Mouse (Mus musculus) layer of hippocampus, postnatal 10 days (tissue): ENCODE results near the gene Acvr1. TPM values are rescaled to one million over a fixed set of nuclear protein-coding genes. Genes with fewer than 3 reads are reported as not detected.
A peak's percentile ranks its signal among the peaks of the same experiment; 100 is the strongest.

Source experiments
- DNase-seq, 2 experiments: peaks; one replicate each; pipeline ENCODE4 v3.0.0; 2021; ENCODE audit warnings: low spot score in 2 of 2
- total RNA-seq, 2 experiments: library from RNA; stranded (reverse); gene quantifications; 2 replicates each; pipeline ENCODE4 v1.2.3; 2021

Acvr1 gene
- total RNA-seq, 2 experiments from 2014 or later = 50.1 to 52.9 TPM

DNA sequence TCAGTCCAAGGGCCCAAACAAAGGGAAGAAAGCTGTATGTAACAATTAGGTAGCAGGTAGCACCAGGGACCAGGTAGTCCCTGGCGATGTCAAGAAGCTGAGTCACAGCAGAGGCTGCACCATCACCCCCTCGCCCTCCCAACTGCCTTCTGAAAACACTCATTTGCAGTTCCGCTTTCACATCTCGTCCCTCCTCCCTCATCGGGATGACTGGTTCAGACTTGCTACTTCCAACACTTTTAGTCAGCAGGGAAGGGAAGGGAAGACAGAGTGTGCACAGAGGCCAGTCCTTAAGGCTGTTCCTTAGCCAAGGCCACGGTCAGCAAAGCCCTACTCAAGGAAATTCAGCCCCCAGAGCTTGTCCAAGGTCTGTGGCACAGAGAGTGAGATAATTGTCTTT lies 86.2 kb downstream of the Acvr1 start:
- no peak for DNase-seq

DNA sequence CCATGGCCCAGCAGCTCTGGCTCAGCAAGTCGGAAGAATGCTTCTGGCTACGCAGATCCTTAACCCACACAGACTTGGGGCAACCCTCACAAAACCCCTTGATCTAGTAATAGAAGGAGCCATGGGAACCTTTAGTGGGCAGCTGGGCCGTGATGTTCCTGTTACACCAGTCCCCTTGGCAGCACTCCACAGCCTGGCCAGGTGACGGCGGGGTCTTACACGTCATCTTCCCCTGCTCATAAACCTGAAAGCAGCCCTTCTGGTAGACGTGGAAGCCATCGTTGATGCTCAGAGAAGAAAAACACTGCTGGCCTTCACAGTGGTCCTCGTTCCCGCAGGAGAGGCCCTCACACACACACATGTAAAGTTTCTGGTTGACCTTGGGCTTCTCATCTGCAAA lies 87.4 kb downstream of the Acvr1 start:
- no peak for DNase-seq

DNA sequence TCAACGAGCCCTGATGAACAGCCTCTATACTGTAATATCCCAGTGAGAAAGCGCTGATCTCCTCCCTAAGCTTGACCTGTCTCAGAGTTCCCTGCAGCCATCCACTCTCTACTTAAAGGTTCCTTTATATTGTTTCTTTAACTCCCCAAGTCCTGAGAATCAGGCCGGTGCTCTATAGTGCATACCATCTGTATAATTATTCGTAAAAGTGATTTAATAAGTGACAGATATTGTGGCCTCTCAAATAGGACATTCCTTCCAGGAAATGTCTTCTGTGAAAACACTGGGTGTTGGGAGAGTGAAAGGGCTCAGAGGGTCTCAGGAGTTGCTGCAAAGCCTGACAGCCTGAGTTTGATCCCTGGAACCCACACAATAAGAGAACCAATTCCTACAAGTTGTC lies 88.8 kb downstream of the Acvr1 start:
- no peak for DNase-seq

DNA sequence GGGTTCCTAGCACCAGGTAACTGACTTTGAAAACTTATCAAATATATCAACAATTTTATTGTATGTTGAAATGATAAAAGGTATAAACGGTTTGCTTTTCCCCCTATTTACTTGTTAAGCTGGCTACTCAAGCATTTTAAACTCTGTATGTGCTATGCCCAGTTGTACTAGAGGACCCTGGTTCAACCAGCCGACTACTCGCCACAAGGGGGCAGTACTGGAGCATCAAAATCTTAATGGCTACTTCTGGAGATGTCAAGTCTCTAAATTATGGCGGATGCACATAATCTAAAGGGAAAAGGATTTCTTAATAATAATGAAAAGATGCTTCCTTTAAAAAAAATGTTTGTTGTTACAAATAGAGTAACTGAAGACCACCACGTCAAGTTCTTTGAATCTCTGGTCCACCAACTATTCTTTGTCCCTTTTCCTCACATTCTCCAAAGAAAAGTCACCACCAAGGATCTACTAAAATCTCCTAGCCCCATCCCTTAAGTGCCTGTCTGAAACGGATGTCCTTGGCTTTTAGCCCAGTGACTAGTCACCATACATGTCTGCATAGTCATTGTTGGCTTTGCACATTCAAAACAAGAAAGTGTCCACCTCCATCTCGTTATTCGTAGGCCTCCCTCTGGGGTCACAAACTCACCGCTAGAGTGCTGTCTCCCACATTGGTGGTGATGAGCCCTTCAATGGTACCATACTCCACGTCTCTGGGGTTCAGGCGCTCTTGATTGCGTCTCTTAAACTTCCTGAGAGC lies 89.8 kb downstream of the Acvr1 start:
- DNase-seq = peak; percentile 88 to 89

DNA sequence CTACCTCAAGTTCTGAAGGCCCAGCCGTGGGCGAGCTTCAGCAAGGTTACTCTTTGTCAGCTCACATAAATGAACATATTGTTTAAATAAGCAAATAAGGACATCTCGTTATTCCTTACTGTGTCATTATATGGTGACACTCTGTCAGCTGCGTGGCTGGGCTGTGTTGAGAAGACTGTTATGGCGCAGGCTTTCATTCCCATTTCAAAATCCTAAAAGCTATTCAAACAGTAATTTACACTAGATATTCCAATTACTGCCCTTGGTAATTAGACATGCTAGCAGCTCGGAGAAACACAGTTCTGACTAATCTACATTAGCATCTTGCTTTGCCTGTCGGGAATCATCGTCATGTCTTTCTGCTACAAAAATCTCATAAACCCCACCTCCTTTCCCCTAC lies 91.4 kb downstream of the Acvr1 start:
- DNase-seq = no peak

DNA sequence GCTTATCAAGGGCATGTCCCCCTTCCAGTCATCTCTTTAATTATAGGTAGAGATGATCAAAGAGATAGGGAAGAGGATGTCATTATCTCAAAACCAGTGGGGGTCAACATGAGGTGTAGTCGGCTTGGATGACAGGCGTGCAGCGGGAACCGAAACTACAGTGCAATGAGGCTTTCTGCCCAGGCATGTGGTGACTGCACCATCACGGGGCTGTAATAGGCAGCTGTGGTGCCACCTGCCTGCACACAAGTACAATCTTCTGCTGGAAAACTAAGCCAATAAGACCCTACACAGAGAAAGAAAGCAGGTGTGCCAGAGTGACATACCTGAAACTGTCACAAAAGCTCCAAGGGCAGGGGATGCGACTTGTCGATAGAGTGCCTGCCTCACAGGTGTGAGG lies 96.7 kb downstream of the Acvr1 start:
- no peak for DNase-seq

DNA sequence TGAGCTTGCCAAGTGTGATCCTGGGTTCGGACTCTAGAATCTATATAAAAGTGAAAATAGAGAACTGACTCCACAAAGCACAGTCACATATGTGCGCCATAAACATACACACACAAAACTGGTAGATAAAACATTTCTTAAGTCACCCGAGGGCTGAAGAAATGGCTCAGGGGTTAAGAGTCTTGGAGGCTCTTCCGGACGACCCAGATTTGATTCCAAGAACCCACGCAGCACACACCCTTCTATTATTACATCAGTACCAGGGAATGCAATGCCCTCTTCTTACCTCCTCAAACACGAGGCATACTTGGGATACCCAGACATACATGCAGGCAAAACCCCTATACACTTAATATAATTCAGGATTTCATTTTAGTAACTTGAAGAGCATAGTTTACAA lies 97.1 kb downstream of the Acvr1 start, which contains the start of gene Gm17409:
TSS of gene Gm17409 (plus strand) at position 301 of the 400 bp plus-strand sequence.
- DNase-seq = no peak

DNA sequence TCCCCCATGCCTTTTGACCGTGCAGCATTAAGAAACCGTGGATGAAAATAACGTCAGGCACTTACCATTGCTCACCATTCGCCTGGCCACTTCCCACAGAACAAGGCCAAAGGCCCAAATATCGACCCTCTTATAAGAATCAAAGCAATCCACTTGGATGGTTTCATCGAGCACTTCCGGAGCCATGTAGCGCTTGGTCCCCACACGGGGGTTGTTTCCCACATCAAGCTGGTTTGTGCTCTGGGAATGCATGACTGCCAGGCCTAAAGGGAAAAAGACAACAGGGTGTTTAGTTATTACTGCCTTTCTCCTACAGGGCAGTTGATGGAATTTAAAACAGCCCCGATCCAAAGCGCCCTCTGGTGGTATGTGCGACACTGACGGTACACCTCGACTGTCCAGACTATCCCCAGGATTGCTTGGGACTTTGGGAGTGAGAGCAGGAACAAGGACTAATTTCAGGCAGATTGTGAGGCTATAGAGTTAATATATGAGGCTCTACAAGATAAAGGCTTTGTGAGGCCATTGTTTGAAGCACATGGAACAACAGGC lies 108.1 kb downstream of the Acvr1 start:
- peak; percentile 59 to 69 for DNase-seq

DNA sequence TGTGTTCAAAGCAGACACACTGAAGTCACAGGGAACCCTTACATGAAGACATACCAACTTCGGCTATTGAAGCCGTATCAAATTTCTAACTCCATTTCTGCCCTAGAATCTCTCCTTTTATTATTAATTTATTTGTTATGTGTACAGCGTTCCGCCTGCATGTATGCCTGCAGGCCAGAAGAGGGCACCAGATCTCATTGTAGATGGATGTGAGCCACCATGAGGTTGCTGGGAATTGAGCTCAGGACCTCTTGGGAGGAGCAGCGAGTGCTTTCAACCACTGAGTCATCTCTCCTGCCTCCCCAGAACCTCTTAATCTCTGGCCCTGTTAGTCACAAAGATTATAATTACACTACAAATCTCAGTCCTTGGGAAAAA lies 109.5 kb downstream of the Acvr1 start:
- DNase-seq = no peak

DNA sequence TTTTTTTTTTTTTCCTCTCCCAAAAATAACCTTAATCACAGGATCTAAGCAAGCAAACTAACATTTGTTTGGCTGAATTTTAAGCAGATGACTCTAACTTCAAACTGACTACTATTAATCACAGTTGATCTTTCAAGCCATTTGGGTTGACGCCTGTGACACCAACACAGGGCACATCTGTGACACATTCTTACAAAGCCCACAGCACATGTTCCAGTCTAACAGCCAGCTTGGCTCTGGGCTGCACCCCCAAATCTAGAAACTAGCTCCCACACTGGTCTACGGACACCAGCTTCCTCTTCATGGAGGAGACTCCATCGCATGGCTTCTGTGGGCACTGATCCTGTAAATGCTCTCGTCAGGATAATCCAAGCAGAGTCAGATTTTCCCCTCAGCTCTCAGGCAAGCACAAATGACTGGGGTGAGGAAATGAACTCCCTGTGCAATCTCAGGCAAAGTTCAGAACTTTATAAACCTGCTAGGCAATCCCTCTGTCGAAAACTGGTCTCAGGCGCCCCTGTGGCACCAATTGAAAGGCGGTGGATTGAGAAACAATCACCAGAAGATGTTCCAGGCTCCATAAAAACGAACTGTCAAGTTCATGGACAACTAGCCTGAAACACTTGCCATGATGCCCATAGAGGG lies 110.0 kb downstream of the Acvr1 start:
- DNase-seq = no peak

DNA sequence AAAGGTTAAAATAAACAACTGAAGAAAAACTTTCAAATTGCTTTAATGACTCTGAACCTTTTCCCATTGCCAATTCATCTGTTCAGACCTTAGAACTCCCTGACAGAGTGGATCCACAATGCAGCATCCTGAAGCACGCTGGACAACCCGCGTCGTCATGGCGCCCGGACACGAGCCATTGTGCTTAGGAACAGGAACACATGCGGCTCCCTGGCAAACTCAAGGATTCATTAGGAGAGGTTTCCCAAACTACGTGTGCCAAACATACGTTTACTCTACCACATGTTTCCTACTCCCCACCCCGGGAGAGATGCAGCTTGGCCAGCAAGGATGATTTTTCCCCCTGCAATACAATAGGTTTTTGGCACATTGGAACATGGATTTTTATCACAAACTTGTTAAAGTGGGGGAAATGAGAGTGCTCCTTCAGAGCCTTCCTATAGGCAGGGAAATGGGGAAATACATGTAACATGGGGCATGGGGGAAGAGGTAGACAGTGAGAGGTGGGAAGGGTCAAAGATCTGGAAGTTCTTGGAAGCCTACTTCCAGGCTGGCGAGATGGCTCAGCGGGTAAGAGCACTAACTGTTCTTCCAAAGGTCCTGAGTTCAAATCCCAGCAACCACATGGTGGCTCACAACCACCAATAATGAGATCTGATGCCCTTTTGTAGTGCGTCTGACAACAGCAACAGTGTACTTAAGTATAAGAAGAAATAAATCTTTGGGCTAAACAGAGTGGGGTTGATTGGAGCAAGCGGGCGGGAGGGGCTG lies 112.7 kb downstream of the Acvr1 start:
- no peak for DNase-seq

DNA sequence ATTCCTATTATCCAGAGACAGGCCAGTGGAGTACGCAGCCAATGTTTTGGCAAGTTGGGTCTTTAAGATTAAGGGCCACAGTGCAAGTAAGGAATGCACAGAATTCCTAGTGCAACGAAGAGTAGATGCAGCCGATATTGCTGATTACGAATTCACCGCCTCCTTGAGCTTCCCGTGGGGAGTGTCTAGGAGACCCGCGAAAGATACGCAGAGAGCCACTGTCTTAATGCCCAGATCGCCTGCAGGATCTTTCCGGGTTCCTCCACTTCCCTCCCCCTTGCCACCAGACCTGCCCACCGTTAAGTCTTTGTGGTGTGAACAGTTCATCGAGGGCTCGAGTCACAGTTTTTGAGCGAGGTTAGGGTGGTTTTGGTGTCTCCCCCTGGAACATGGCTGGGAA lies 120.0 kb downstream of the Acvr1 start:
- DNase-seq = no peak

DNA sequence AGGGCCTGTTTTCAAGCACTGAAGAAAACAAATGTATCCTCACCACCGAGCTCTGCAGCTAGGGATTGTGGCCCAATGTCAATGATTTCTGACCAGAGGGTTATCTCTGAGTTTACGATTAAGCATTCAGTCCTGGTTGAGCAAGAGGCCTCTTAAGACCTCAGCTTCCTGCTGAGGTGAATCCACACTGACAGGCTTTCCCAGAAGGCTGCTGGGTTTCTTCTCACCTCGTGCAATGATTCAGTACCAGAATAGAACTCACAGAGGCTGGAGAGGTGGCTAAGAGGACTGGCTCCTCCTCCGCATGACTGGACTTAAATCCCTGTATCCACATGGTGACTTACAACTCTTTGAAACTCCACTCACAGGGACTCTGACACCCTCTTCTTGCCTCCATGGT lies 123.8 kb downstream of the Acvr1 start:
- DNase-seq = peak in 1 of 2 experiments; percentile 5

DNA sequence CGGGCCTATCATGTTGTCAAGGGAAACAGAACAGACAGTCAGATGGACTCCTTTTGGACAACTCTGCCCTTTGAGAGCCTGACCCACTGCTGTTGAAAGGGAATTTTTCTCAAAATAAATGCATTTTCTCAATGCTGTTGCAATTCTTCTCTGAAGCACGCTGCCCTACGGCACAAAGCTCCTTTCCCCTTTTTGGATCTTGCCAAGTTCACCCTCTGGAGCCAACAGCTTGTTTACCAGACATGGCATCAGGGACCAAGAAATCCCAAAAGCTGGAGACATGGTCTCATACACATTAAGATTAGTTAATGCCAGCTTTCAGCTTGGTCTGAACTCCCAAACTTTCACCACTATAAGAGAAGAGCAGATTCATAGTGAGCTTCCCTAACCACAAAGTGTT lies 130.0 kb downstream of the Acvr1 start:
- DNase-seq = no peak

DNA sequence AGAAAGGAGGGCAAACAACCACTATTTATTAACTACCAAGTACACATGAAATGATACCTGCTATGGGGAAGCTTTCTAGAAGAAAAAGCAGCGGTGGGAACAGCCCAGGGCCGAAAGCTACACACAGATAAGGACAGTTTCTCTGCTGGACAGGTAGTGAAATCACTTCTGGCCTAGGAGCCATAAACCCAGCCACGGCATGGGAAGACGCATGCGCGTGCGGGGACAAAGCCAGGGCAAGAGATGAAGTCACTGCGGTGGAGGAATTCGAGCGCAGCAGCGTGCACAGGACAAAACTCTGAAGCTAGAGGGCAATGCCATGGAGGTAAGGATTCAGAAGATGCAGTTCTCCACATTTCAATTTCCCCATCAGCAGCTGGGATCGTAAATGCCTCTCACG lies 131.4 kb downstream of the Acvr1 start:
- no peak for DNase-seq

DNA sequence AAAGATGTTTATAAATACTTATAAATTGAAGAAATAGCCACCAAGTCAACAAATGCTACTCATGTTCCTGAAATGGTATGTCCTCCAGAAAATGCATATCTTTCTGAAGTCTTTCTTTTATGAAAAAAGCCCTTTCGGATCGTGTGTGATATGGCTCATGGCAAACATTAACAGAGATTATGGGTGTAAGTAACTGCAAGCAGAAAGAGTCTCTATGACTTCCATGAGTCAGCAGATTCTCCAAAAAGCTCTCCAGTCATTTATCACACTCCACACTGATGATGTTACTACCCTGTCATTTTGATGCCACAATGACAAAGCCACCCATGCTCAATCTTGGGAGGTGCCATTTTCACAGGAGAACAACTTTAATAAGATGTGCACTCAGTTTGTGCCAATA lies 132.5 kb downstream of the Acvr1 start:
- DNase-seq = no peak

DNA sequence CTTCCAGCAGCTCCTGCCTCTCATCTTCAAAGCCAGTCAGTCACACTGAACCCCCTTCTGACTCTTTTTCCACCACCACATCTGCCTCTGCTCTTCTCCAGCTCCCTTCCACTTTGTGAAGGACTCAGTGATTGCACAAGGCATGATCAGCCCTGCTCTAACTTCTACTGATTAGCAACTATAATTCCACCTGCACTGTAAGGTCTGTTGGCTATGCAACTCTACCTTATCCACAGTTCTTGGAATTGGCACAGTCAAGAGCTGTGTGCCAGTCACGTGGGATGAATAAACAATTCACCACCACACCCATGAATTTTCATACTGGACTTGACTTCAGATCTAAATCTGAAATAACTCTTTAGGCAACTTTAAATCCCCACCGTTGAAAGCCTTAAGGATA lies 133.6 kb downstream of the Acvr1 start:
- DNase-seq = no peak

DNA sequence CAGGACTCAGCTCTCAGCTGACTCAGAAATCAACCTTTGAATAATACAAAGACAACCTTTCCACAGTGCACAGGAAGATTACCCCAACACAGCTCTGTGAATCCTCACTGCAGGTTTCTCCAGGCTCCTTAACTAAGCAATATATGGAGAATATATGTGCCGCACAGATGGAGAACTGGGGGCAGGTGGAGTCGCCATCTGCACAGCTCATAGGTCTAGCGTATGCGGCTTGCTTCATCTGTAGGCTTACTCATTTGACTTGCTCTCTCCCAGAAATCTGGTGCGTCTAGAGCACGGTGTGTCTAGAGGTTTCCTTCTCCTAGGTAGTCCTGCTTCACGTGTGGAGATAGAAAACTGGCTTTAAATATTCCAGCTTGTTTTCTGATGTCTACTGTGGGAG lies 134.7 kb downstream of the Acvr1 start:
- DNase-seq = no peak

DNA sequence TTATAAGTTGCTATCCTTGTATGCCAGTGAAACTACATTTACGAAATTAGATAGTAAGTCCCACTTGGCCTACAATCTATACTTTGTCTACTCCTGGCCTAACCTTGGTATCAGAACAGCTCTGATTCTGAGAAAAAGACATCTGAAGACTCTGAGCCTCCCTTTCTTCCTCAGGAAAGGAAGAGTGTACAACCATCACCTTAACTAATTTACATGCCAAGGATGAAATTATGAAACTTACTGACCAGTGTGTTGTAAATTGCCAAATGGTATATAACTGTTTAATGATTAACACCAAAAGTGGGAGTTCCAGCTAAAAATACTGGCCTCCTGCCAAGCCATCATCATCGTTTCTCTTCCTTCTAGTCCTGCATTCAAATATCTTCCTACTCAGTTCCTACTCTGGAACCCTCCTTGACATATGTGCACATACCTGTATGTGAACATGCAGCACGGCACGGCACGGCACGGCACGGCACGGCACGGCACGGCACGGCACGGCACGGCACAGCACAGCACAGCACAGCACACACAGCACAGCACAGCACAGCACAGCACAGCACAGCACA lies 141.4 kb downstream of the Acvr1 start:
- no peak for DNase-seq

DNA sequence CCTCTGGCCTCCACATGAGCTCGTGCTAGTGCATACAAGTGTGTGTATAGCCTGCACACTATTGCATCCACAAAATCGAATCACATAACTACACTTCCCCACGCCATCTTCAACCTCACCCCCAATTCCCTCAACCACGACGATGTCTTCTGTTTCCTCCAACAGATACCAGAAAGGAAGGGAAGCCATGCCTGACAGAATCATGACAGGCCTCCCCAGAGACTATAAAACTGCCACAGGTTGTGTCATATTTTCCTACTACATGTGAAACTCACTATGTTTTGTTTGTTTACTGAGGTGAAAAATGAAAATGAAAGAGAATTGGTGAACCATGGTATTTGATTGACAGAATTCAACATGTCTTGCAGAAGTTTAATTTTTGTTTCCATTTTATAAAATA lies 143.6 kb downstream of the Acvr1 start:
- DNase-seq = no peak

DNA sequence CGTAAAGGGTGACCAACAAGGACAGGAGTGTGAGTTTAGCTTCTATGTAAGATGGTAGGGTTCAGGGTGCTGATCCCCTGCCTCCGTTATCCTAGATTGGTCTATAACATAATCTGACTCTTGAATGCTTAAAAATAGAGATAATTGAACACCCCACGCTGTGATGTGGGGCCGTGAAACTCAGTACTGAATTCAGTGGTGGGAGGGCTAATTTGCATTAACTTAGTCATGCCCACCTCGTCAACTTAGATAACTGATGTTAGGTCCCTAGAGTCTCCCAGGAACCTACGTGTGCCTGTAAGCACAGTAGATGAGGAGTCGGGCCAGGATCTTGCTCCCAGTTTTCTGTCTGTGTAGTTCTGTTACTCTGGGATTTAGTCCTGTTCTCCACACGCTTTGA lies 147.4 kb downstream of the Acvr1 start:
- DNase-seq = no peak

DNA sequence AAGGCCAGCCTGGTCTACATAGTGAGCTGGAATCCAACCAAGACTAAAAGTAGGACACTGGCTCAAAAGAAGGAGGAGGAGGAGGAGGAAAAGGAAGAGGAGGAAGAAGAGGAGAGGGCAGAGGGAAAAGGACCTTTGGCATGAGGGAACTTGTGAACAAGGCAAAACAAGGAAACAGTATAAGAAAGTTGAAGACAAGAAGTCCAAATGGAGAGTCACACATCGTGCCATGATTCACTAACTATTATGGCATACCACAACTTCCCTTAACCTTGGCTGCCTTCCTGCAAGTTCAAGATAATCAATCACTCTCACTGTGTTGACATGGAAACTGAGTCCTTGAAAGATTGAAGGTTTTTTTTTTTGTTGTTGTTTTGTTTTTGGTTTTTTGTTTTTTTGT lies 148.8 kb downstream of the Acvr1 start:
- no peak for DNase-seq
